Mouse (Mus musculus): ENCODE results near the gene Akna. TPM values are rescaled to one million over a fixed set of nuclear protein-coding genes. Genes with fewer than 3 reads are reported as not detected.

Gene Akna
- polyA plus RNA-seq, 1 experiment from 2014 or later: 5.2 TPM

Other genes starting within 250 kb of the Akna start
- gene Ambp, start 248.6 kb downstream of the Akna start, polyA plus RNA-seq (2014; fragmentation: Nextera tagmentation; extraction: Ambion mirVana): 0.18 TPM in 1 of 2 replicates, not detected in the other
- not detected in 2 replicates for gene Kif12, start 231.2 kb downstream of the Akna start, polyA plus RNA-seq (2014; fragmentation: Nextera tagmentation; extraction: Ambion mirVana)
- 23.5 and 25.6 TPM in 2 replicates for gene Col27a1, start 189.3 kb downstream of the Akna start, polyA plus RNA-seq (2014; fragmentation: Nextera tagmentation; extraction: Ambion mirVana)
- gene Orm1, start 58.8 kb downstream of the Akna start, polyA plus RNA-seq (2014; fragmentation: Nextera tagmentation; extraction: Ambion mirVana): 0.84 and 2.5 TPM in 2 replicates
- not detected in 2 replicates for gene Orm3, start 47.2 kb downstream of the Akna start, polyA plus RNA-seq (2014; fragmentation: Nextera tagmentation; extraction: Ambion mirVana)
- gene Orm2, start 40.9 kb downstream of the Akna start, polyA plus RNA-seq (2014; fragmentation: Nextera tagmentation; extraction: Ambion mirVana): not detected in 2 replicates
- 4.4 and 5.0 TPM in 2 replicates for gene Whrn, start 92.6 kb upstream of the Akna start, polyA plus RNA-seq (2014; fragmentation: Nextera tagmentation; extraction: Ambion mirVana)
- gene Atp6v1g1, start 141.4 kb upstream of the Akna start, polyA plus RNA-seq (2014; fragmentation: Nextera tagmentation; extraction: Ambion mirVana): 271 and 275 TPM in 2 replicates
- 5.3 and 7.8 TPM in 2 replicates for gene Tmem268, start 155.4 kb upstream of the Akna start, polyA plus RNA-seq (2014; fragmentation: Nextera tagmentation; extraction: Ambion mirVana)
- not detected in 2 replicates for gene Gm11213, start 201.9 kb upstream of the Akna start, polyA plus RNA-seq (2014; fragmentation: Nextera tagmentation; extraction: Ambion mirVana)
- not detected in 2 replicates for gene Tex48, start 219.1 kb upstream of the Akna start, polyA plus RNA-seq (2014; fragmentation: Nextera tagmentation; extraction: Ambion mirVana)

Measured in embryonic facial prominence, embryonic 14.5 days (tissue).